Mouse (Mus musculus) lung, embryonic 15.5 days (tissue): ENCODE results near the gene Cd247. TPM values are rescaled to one million over a fixed set of nuclear protein-coding genes. Genes with fewer than 3 reads are reported as not detected.

Source experiments
- ATAC-seq: fragments of 200-750 bp; cut with Nextera tagmentation; 2 replicates; pipeline ENCODE4 v1.8.0; 2017; ENCODE audit warnings: moderate number of reproducible peaks, borderline replicate concordance; ENCODE audit not compliant: low FRiP score, low TSS enrichment; ENCODE audit errors: extremely low read depth
- H3K27ac ChIP-seq: fragments of 300-500 bp; sonication (generic); 2 replicates; pipeline ENCODE4 v1.5.1; 2015; ENCODE audit warnings: moderate library complexity, mild to moderate bottlenecking, inconsistent platforms
- H3K27me3 ChIP-seq: fragments of 300-500 bp; sonication (generic); 2 replicates; pipeline ENCODE4 v1.6.1; 2015; ENCODE audit warnings: inconsistent platforms
- H3K36me3 ChIP-seq: fragments of 300-500 bp; sonication (generic); 2 replicates; pipeline ENCODE4 v1.6.1; 2015; ENCODE audit warnings: inconsistent platforms
- H3K4me1 ChIP-seq: fragments of 300-500 bp; sonication (generic); 2 replicates; pipeline ENCODE4 v1.6.1; 2015; ENCODE audit warnings: inconsistent platforms
- H3K4me2 ChIP-seq: fragments of 300-500 bp; sonication (generic); 2 replicates; pipeline ENCODE4 v1.6.1; 2015; ENCODE audit warnings: inconsistent platforms, mild to moderate bottlenecking, moderate library complexity
- H3K4me3 ChIP-seq: fragments of 300-500 bp; sonication (generic); 2 replicates; pipeline ENCODE4 v1.5.1; 2015; ENCODE audit warnings: mild to moderate bottlenecking, inconsistent platforms
- H3K9ac ChIP-seq: fragments of 300-500 bp; sonication (generic); 2 replicates; pipeline ENCODE4 v1.6.1; 2015; ENCODE audit warnings: inconsistent platforms
- H3K9me3 ChIP-seq: fragments of 300-500 bp; sonication (generic); 2 replicates; pipeline ENCODE4 v1.6.1; 2016; ENCODE audit warnings: inconsistent platforms
- WGBS: fragments of 180-500 bp; shearing (Covaris S2); methylation state at CpG from one replicate; pipeline ENCODE4 v1.1.7; 2015; 5-methylcytosine and 5-hydroxymethylcytosine counted together
- polyA plus RNA-seq: library from polyadenylated mRNA; unstranded; fragments of >200 nt; fragmentation: Nextera tagmentation; extraction: Ambion mirVana; gene quantifications from 2 replicates; pipeline ENCODE4 v1.2.1, GENCODE M21; 2015

Gene Cd247
- polyA plus RNA-seq, 1 experiment from 2014 or later = 2.6 TPM

DNA sequence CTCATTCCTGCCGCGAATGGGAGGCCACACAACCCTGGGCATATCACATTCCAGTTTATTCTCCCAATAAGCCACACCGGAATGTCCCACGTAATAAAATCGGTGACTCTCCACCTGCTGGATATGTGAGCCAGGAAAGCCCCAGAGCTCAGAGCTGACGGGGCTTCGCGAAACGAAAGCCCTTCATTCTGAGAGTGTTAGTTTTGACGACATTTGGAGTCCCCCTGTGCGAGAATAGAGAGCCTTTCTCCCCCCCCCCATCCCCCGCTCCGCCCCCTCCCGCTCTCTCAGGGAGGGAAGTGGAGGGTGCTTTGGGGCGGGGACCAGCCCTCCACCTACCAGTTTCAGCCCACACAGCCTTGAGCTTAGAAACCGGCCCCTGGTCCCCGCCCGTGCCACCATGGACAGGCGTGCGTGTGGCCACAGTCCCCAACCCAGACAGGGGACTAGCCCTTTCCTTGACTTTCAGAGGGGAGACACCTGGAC, 56.0 kb downstream of the Cd247 start:
- H3K4me1 ChIP-seq = peaks cover 22% of the 10 kb centered on the region
- H3K9ac ChIP-seq = peak overlapping the region; percentile 45
- H3K27me3 ChIP-seq = peaks cover 63% of the 10 kb centered on the region
- ATAC-seq = peak; percentile 69; the same call in 1 of the 2 replicates
- no peak overlapping the region for H3K27ac ChIP-seq
- 1% methylated on average over 20 of the region's 20 CpGs for WGBS
- H3K36me3 ChIP-seq = no peaks in the 10 kb centered on the region
- peak overlapping the region; percentile 46 for H3K4me3 ChIP-seq
- no peaks in the 10 kb centered on the region for H3K9me3 ChIP-seq
- peak overlapping the region; percentile 100 for H3K4me2 ChIP-seq

DNA sequence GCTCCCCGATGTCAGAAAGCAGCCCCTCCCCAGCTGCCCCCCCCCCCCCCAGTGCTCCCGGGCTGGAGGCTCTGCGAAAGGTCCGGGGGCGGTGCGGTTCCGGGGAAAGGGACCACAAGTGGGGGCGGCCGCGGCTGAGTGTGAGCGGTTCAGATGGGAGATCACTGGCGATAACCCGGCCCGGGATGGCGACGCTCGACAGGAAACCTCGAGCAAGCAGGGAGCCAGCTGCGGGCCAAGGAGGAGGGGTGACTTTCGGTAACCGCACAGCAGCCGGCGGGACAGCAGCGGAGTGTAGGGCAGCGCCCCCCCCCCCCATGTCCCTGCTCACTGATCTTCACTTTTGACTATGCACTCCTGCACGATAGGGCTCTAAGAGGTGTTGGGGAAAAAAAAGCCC, 56.5 kb downstream of the Cd247 start:
- Histone ChIP-seq H3K27me3 (peaks cover 59% of the 10 kb centered on the region), H3K4me3 (peak overlapping the region; percentile 46), H3K4me2 (peak overlapping the region; percentile 100), H3K9ac (peak overlapping the region; percentile 45), H3K36me3 (no peaks in the 10 kb centered on the region), H3K9me3 (no peaks in the 10 kb centered on the region), H3K4me1 (peaks cover 24% of the 10 kb centered on the region), H3K27ac (no peak overlapping the region)
- peak; percentile 36; the same call in 1 of the 2 replicates for ATAC-seq
- 2% methylated on average over 26 of the region's 26 CpGs for WGBS

DNA sequence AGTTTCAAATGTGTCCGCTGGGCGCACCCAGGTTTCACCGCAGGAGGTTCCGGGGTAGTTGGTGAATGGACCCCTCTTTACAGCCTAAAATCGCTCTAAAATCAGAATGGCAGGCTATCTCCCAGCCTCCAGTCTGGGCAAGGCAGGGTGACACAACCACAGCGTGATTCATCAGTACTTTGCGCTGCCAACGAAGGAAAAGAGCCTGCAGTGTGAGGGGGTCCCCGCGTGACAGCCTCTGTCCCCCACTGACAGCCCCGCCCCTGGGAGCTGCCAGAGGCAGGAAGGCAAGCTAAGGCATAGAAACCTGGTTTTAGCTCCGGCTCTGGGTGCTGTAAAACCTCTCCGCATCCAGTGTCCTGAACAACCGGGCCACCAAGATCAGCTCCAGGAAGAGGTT, 56.9 kb downstream of the Cd247 start:
- Histone ChIP-seq H3K36me3 (no peaks in the 10 kb centered on the region), H3K4me2 (peak overlapping the region; percentile 100), H3K4me3 (peak overlapping the region; percentile 46), H3K9me3 (no peaks in the 10 kb centered on the region), H3K4me1 (peaks cover 26% of the 10 kb centered on the region), H3K27ac (no peak overlapping the region), H3K9ac (peak overlapping the region; percentile 45), H3K27me3 (peaks cover 55% of the 10 kb centered on the region)
- ATAC-seq = no peak
- 8% methylated on average over 14 of the region's 14 CpGs for WGBS

DNA sequence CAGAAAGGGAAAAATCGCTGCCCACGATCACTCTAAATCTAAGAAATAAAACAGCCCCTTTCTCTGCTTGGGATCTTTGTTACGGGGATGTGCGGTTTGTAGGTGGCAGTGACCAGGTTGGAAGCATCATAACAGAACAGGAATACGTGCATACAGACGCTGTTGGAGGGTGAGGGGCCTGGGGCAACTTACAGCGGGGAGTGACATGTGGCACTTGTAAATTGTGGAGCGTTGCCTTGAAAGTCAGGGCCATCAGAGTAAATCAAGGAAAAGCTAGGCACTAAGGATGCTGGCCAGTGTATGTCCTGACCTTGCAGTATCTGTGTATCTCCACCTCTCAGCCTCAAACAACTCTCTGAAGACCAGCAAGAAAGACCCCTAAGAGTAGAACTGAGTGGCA, 59.9 kb downstream of the Cd247 start:
- H3K27ac ChIP-seq = no peak overlapping the region
- no peaks in the 10 kb centered on the region for H3K36me3 ChIP-seq
- 82% methylated on average over 8 of the region's 8 CpGs for WGBS
- H3K9ac ChIP-seq = no peak overlapping the region
- peaks cover 18% of the 10 kb centered on the region for H3K4me1 ChIP-seq
- peaks cover 31% of the 10 kb centered on the region for H3K27me3 ChIP-seq
- no peak overlapping the region for H3K4me2 ChIP-seq
- no peak overlapping the region for H3K4me3 ChIP-seq
- no peak for ATAC-seq
- H3K9me3 ChIP-seq = no peaks in the 10 kb centered on the region

DNA sequence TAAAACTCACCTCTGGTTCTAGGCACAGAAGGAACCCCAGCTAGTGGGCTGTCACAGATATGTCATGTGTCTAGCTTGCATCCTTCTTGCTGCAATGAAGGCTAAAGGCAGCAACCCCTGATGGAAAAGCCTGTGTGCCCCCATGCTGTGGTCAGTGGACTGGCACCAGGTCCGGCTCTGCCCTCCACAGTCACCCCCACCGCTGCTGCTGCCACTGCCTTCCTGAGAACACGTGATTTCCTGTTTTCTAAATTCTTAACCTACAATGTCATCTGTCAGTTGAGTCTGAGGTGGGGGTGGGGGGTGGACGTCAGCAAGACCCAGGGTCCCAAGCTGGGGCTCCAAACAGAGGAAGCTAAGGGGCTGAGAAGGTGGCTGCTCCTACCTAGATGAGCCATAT, 60.4 kb downstream of the Cd247 start:
- Histone ChIP-seq H3K27me3 (peaks cover 26% of the 10 kb centered on the region), H3K9ac (no peak overlapping the region), H3K4me2 (no peak overlapping the region), H3K4me1 (peaks cover 18% of the 10 kb centered on the region), H3K9me3 (no peaks in the 10 kb centered on the region), H3K36me3 (no peaks in the 10 kb centered on the region), H3K27ac (peak overlapping the region; percentile 26; the same call in 1 of the 2 replicates), H3K4me3 (no peak overlapping the region)
- no peak for ATAC-seq
- WGBS = 46% methylated on average over 4 of the region's 4 CpGs

DNA sequence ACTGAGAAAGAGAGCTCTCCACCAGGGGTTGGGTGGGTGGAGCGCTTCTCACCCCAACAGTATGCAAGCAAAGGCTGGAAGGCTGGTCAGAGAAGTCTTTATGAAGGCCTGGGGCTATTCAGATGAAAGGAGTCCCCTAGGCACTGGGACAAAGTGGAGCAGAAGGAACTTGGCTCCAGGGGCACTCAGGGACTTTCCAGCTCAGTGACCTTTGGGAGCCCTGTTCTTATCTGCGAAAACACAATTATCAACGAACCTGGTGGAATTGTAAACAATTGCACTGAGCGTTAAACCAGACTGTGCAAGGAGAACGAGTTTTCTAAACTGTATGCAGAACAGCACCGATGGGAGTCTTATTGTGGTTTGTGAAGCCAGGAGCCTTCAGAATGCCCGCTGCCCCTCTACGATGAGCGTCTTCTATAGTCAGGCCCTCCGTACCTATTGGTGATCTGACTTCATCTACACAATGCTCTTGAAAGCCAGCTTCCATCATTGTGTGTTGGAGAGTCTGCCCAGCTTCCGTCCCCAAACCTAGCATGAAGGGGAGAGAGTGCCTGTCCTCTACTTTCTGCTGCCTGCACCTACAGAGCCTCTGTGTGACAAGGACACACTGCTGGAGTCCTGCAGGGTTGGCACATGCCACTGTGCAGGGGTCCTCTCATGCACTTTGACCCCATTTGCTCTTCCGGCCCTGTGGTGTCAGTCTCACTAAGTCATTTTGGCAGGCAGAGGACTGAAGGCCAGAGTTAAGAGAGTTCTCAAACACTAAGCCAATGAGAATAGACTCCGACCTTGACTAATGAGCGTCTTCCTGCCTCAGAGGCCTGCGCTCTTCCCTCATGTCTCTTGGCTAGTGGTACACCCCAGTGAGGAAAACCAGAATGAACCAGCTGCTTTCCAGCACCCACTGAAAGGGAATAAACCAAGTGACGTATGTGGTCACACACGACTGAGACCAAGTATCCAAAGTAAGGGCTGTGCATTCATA, 61.3 kb downstream of the Cd247 start:
- peak overlapping the region; percentile 26; the same call in 1 of the 2 replicates for H3K27ac ChIP-seq
- ATAC-seq = no peak; the same call in 1 of the 2 replicates

DNA sequence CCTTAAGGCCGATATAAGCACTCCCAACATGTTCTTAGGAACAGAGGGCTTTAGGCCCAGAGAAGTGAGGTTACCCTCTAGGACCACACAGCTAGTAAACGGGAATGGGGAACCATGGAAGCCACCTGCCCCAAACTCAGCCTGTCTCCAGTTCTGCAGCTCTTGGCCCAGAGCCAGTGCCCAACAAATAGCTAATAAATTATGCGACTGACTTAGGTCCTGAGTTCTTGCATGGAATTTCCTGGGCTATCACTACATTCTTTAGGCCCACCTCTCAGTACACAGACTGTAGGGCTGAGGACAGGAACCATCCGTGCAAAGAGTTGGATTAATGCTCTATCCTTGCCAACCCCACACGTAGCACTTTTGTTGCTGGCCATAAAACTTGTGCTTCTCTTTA, 63.6 kb downstream of the Cd247 start:
- ATAC-seq = no peak
- Histone ChIP-seq H3K4me3 (no peak overlapping the region), H3K36me3 (no peaks in the 10 kb centered on the region), H3K27me3 (no peaks in the 10 kb centered on the region; the same call in 1 of the 2 replicates), H3K9ac (no peak overlapping the region), H3K9me3 (no peaks in the 10 kb centered on the region), H3K27ac (no peak overlapping the region), H3K4me1 (peaks cover 9% of the 10 kb centered on the region; the same call in 1 of the 2 replicates), H3K4me2 (no peak overlapping the region)
- WGBS = 43% methylated on average over 5 of the region's 5 CpGs

More for the DNA sequence above, 61.3 kb downstream of the Cd247 start:
- no peaks in the 10 kb centered on the region for H3K9me3 ChIP-seq
- no peak overlapping the region for H3K4me3 ChIP-seq
- H3K36me3 ChIP-seq = no peaks in the 10 kb centered on the region
- H3K4me1 ChIP-seq = peaks cover 16% of the 10 kb centered on the region
- H3K27me3 ChIP-seq = peaks cover 17% of the 10 kb centered on the region
- no peak overlapping the region for H3K4me2 ChIP-seq
- 55% methylated on average over 17 of the region's 17 CpGs for WGBS
- H3K9ac ChIP-seq = no peak overlapping the region

DNA sequence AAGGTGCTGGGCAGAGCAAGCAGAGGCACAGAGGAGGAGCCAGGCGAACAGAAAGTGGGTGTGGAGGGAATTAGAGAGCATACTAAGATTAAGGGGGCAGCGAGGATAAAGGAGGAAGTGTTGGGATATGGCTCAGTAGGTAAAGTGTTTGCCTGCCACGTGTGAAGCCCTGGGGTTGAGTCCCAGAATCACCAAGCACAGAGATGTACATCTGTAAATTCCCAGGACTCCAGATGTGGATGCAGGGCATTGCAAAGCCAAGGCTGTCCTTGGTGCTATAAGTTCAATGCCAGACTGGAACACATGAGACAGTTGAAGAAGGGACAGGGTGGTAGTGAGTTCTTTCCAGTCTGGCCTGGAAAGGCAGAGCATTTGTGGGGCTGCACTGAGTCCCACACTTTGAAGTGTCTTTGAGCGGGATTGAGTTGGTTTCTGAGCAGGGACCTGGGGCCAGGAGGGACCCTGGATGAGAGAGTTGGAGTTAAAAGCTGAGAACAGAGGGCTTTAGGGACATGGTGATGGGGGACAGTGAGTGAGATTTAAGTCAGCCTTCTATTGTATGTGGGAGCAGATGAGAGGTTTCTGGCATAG, 64.7 kb downstream of the Cd247 start:
- Histone ChIP-seq H3K36me3 (no peaks in the 10 kb centered on the region), H3K4me2 (no peak overlapping the region), H3K9ac (no peak overlapping the region), H3K9me3 (no peaks in the 10 kb centered on the region), H3K27me3 (no peaks in the 10 kb centered on the region), H3K27ac (no peak overlapping the region), H3K4me3 (no peak overlapping the region), H3K4me1 (peaks cover 9% of the 10 kb centered on the region; the same call in 1 of the 2 replicates)
- 47% methylated on average over 4 of the region's 4 CpGs for WGBS
- no peak for ATAC-seq

DNA sequence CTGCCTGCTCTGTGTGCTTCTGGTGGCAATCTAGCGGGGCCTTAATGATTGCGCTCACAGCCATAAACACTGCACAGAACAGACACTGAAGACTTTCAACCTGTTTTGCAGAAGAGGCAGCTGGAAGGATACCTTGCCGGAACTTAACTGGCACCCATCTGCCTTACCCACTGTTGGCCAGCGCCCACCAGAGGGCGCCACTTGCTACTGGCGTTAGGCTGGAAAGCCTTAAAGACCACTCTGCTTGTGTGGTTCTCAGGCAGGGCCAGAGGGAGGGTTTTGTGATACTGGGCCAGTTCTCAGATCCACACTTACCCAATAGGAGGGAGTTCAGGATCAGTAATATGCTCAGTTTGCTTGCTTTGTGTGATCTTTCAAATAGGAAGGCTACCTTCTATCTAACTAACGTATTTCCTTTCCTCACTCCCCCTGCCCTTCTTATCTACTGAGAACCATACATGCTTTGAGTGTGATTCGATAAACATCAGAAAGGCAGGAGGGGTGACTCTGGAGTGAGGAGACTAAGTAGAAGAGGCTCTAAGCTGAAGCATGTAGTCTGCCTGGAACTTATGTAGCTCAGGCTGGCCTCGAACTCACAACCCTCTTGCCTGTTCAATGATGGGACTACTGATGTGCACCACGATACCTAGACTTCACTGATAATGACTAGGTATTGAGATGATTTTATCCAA, 65.4 kb downstream of the Cd247 start:
- WGBS = 60% methylated on average over 10 of the region's 10 CpGs
- no peak for ATAC-seq
- H3K4me2 ChIP-seq = no peak overlapping the region

DNA sequence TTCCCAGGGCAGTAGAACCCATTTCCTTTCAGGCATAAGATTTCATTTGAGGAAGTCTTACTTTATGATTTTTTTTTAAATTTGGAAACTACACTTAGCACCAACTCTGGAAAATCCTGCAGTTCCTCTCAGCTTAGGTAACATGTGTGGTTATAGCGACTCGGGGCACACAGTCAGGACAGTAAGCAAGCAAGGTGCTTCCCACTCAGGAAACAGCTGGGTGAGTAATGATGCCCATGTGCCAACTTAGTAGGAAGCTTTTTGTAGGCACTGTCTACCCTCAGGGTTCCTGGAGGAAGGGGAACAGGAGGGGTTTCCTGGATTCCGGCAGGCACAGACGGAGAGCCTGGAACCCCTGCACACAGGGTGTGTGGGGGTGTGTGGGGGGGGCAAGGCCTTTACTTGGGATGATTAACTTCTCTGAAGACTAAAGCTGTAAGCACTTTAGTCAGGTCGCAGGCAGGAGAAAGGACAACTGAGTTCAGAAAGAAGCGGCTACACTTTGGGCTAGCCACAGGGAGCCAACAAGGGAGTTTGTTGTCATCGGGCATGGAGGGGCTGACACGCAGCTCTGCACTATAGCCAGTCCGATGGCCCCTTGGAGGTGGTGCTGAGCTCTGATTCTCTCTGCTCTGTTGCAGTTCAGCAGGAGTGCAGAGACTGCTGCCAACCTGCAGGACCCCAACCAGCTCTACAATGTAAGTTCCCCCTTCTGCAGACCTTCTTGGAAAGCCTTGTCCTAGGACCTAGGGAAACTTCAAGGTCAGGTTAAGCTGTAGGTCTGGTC, 67.5 kb downstream of the Cd247 start:
- peak; percentile 23; the same call in 1 of the 2 replicates for ATAC-seq
- H3K27me3 ChIP-seq = no peaks in the 10 kb centered on the region
- no peaks in the 10 kb centered on the region for H3K4me1 ChIP-seq
- H3K27ac ChIP-seq = no peak overlapping the region
- no peak overlapping the region for H3K9ac ChIP-seq
- H3K36me3 ChIP-seq = no peaks in the 10 kb centered on the region
- no peak overlapping the region for H3K4me3 ChIP-seq
- 64% methylated on average over 9 of the region's 9 CpGs for WGBS
- no peak overlapping the region for H3K4me2 ChIP-seq
- H3K9me3 ChIP-seq = no peaks in the 10 kb centered on the region

More for the DNA sequence above, 65.4 kb downstream of the Cd247 start:
- Histone ChIP-seq H3K27ac (no peak overlapping the region), H3K27me3 (no peaks in the 10 kb centered on the region), H3K4me3 (no peak overlapping the region), H3K9me3 (no peaks in the 10 kb centered on the region), H3K9ac (no peak overlapping the region), H3K4me1 (peaks cover 9% of the 10 kb centered on the region; the same call in 1 of the 2 replicates), H3K36me3 (no peaks in the 10 kb centered on the region)

DNA sequence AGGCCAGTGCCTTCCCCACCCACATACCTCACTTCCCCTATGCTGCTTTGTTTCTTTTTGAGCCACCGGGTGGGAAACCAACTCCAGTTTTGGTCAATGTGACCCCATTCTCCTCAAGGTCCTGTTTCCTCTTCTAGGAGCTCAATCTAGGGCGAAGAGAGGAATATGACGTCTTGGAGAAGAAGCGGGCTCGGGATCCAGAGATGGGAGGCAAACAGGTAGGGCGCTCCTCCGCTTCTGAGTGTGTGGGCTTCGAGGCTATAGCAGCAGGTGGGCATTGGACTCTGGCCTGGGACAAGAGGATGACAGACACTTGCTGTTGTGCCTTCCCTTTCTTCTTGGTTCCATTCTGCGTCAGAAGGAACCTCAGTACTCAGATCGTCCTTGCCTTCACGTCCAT, 68.8 kb downstream of the Cd247 start:
- Histone ChIP-seq H3K4me2 (no peak overlapping the region), H3K36me3 (no peaks in the 10 kb centered on the region), H3K27ac (no peak overlapping the region), H3K4me3 (no peak overlapping the region), H3K9me3 (no peaks in the 10 kb centered on the region), H3K27me3 (no peaks in the 10 kb centered on the region), H3K4me1 (no peaks in the 10 kb centered on the region), H3K9ac (no peak overlapping the region)
- WGBS = 91% methylated on average over 11 of the region's 11 CpGs
- no peak for ATAC-seq
